Mouse (Mus musculus): ENCODE results near the gene Wdr89. TPM values are rescaled to one million over a fixed set of nuclear protein-coding genes. Genes with fewer than 3 reads are reported as not detected.

Wdr89 gene
- polyA plus RNA-seq, 1 experiment from 2014 or later: 3.5 TPM

GRCm38 (mm10) chr12:75671759-75672315 lies 2.5 kb upstream of the Wdr89 start:
- TF ChIP-seq EP300 (IDR thresholded peaks at IDR 0.05) (no peak), CTCF (IDR thresholded peaks at IDR 0.05) (no peak)
- no peak overlapping the region for H3K27ac ChIP-seq (ENCODE audit: low read length)
- H3K4me2 ChIP-seq (replicated peaks; ENCODE audit: low read depth, low read length): no peak overlapping the region
- DNase-seq (ENCODE audit: low spot score): no peak
- H3K27me3 ChIP-seq (replicated peaks; ENCODE audit: insufficient read depth, low read length): no peaks in the 10 kb centered on the region
- no peak overlapping the region for H3K9ac ChIP-seq (replicated peaks; ENCODE audit: low read depth)
- H3K4me1 ChIP-seq (ENCODE audit: insufficient read depth, low read depth, low read length): peaks cover 4% of the 10 kb centered on the region; the same call in 1 of the 2 replicates
- no peak overlapping the region for H3K4me3 ChIP-seq (ENCODE audit: low read depth, low read length)
- no peaks in the 10 kb centered on the region for H3K36me3 ChIP-seq (ENCODE audit: insufficient read depth, low read length)
- no peak for ATAC-seq
- no peaks in the 10 kb centered on the region for H3K9me3 ChIP-seq (ENCODE audit: low read length)
- 68% methylated on average over 3 of the region's 3 CpGs for WGBS

GRCm38 (mm10) chr12:75670611-75671010 lies 1.3 kb upstream of the Wdr89 start:
- Histone ChIP-seq H3K27me3 (replicated peaks; ENCODE audit: insufficient read depth, low read length) (no peaks in the 10 kb centered on the region), H3K9me3 (ENCODE audit: low read length) (no peaks in the 10 kb centered on the region), H3K27ac (ENCODE audit: low read length) (no peak overlapping the region), H3K9ac (replicated peaks; ENCODE audit: low read depth) (no peak overlapping the region), H3K4me2 (replicated peaks; ENCODE audit: low read depth, low read length) (peak overlapping the region; percentile 61), H3K36me3 (ENCODE audit: insufficient read depth, low read length) (no peaks in the 10 kb centered on the region), H3K4me1 (ENCODE audit: insufficient read depth, low read depth, low read length) (peaks cover 4% of the 10 kb centered on the region; the same call in 1 of the 2 replicates), H3K4me3 (ENCODE audit: low read depth, low read length) (peak overlapping the region; percentile 51; the same call in 1 of the 2 replicates)
- no peak for DNase-seq (ENCODE audit: low spot score)
- ATAC-seq: no peak
- 88% methylated on average over 6 of the region's 6 CpGs for WGBS
- no peak for TF ChIP-seq EP300 (IDR thresholded peaks at IDR 0.05)
- TF ChIP-seq CTCF (IDR thresholded peaks at IDR 0.05): no peak

- Histone ChIP-seq H3K27ac (ENCODE audit: low read length) (peak overlapping the region; percentile 72; the same call in 1 of the 2 replicates), H3K27me3 (replicated peaks; ENCODE audit: insufficient read depth, low read length) (no peaks in the 10 kb centered on the region), H3K9me3 (ENCODE audit: low read length) (no peaks in the 10 kb centered on the region), H3K36me3 (ENCODE audit: insufficient read depth, low read length) (no peaks in the 10 kb centered on the region), H3K4me1 (ENCODE audit: insufficient read depth, low read depth, low read length) (peaks cover 4% of the 10 kb centered on the region; the same call in 1 of the 2 replicates), H3K9ac (replicated peaks; ENCODE audit: low read depth) (peak overlapping the region; percentile 51), H3K4me3 (ENCODE audit: low read depth, low read length) (peak overlapping the region; percentile 57), H3K4me2 (replicated peaks; ENCODE audit: low read depth, low read length) (peak overlapping the region; percentile 85)
- ATAC-seq: no peak; the same call in 1 of the 2 replicates
- WGBS: under 1% methylated on average over 9 of the region's 9 CpGs
- TF ChIP-seq EP300 (IDR thresholded peaks at IDR 0.05) (no peak), CTCF (IDR thresholded peaks at IDR 0.05) (no peak)
- no peak for DNase-seq (ENCODE audit: low spot score)
These were observed 450 bp downstream of the Wdr89 start for GRCm38 (mm10) chr12:75668916-75669257.

GRCm38 (mm10) chr12:75668221-75668620 lies 1.1 kb downstream of the Wdr89 start:
- Histone ChIP-seq H3K27me3 (replicated peaks; ENCODE audit: insufficient read depth, low read length) (no peaks in the 10 kb centered on the region), H3K36me3 (ENCODE audit: insufficient read depth, low read length) (no peaks in the 10 kb centered on the region), H3K4me3 (ENCODE audit: low read depth, low read length) (no peak overlapping the region), H3K4me1 (ENCODE audit: insufficient read depth, low read depth, low read length) (peaks cover 4% of the 10 kb centered on the region; the same call in 1 of the 2 replicates), H3K27ac (ENCODE audit: low read length) (no peak overlapping the region), H3K9ac (replicated peaks; ENCODE audit: low read depth) (no peak overlapping the region), H3K4me2 (replicated peaks; ENCODE audit: low read depth, low read length) (no peak overlapping the region), H3K9me3 (ENCODE audit: low read length) (no peaks in the 10 kb centered on the region)
- ATAC-seq: no peak
- WGBS: 89% methylated on average over 2 of the region's 2 CpGs
- TF ChIP-seq CTCF (IDR thresholded peaks at IDR 0.05) (no peak), EP300 (IDR thresholded peaks at IDR 0.05) (no peak)
- DNase-seq (ENCODE audit: low spot score): no peak

GRCm38 (mm10) chr12:75666939-75667338 lies 2.4 kb downstream of the Wdr89 start:
- no peak for ATAC-seq
- Histone ChIP-seq H3K27me3 (replicated peaks; ENCODE audit: insufficient read depth, low read length) (no peaks in the 10 kb centered on the region), H3K36me3 (ENCODE audit: insufficient read depth, low read length) (no peaks in the 10 kb centered on the region), H3K27ac (ENCODE audit: low read length) (no peak overlapping the region), H3K9me3 (ENCODE audit: low read length) (no peaks in the 10 kb centered on the region), H3K4me2 (replicated peaks; ENCODE audit: low read depth, low read length) (no peak overlapping the region), H3K9ac (replicated peaks; ENCODE audit: low read depth) (no peak overlapping the region), H3K4me1 (ENCODE audit: insufficient read depth, low read depth, low read length) (peaks cover 4% of the 10 kb centered on the region; the same call in 1 of the 2 replicates), H3K4me3 (ENCODE audit: low read depth, low read length) (no peak overlapping the region)
- no peak for TF ChIP-seq EP300 (IDR thresholded peaks at IDR 0.05)
- TF ChIP-seq CTCF (IDR thresholded peaks at IDR 0.05): no peak
- DNase-seq (ENCODE audit: low spot score): no peak

- Histone ChIP-seq H3K4me1 (ENCODE audit: insufficient read depth, low read depth, low read length) (no peaks in the 10 kb centered on the region; the same call in 1 of the 2 replicates), H3K9ac (replicated peaks; ENCODE audit: low read depth) (no peak overlapping the region), H3K36me3 (ENCODE audit: insufficient read depth, low read length) (no peaks in the 10 kb centered on the region), H3K4me3 (ENCODE audit: low read depth, low read length) (no peak overlapping the region), H3K27ac (ENCODE audit: low read length) (no peak overlapping the region), H3K27me3 (replicated peaks; ENCODE audit: insufficient read depth, low read length) (no peaks in the 10 kb centered on the region), H3K9me3 (ENCODE audit: low read length) (no peaks in the 10 kb centered on the region), H3K4me2 (replicated peaks; ENCODE audit: low read depth, low read length) (no peak overlapping the region)
- WGBS: 48% methylated on average over 6 of the region's 6 CpGs
- DNase-seq (ENCODE audit: low spot score) (no peak), ATAC-seq (no peak)
- TF ChIP-seq CTCF (IDR thresholded peaks at IDR 0.05): no peak
- TF ChIP-seq EP300 (IDR thresholded peaks at IDR 0.05): no peak
These were observed 4.9 kb downstream of the Wdr89 start for GRCm38 (mm10) chr12:75664516-75664810.

All from lung, postnatal 0 days (tissue).